Mouse (Mus musculus) heart, adult 18-20 months (tissue): ENCODE measurements around the gene Gja3. TPM values are rescaled to one million over a fixed set of nuclear protein-coding genes. Genes with fewer than 3 reads are reported as not detected.

Experiments used
- DNase-seq, 2 experiments: peaks; one replicate each; pipeline ENCODE4 v3.0.0; 2021 to 2022; ENCODE audit warnings: mixed read lengths in 1 of 2
- long read RNA-seq, 2 experiments: library from polyadenylated mRNA; stranded (forward); transcript quantifications; one replicate each; pipeline ENCODE4 v2.0.0; 2021
- total RNA-seq, 2 experiments: library from RNA; stranded (reverse); gene quantifications; 2 replicates each; pipeline ENCODE4 v1.2.3; 2021

The Gja3 gene
- 10 to 100 TPM; 19.5 to 20.6 TPM for total RNA-seq
- long read RNA-seq, experiment 1, transcript Gja3-202 (2 exons, 284 nt) = major isoform, 24 of 28 reads
- long read RNA-seq, experiment 1, partial matches to known transcripts = 0 of 28 reads
- long read RNA-seq, experiment 1, other reads (novel, unspliced or antisense) = 4 of 28 reads
- long read RNA-seq, experiment 2, transcript Gja3-202 (2 exons, 284 nt) = major isoform, 11 of 14 reads
- long read RNA-seq, experiment 2, partial matches to known transcripts = 3 of 14 reads
- long read RNA-seq, experiment 2, other reads (novel, unspliced or antisense) = 0 of 14 reads

- peak; percentile 34 to 55 for DNase-seq
Measured at GRCm38 (mm10) chr14:57057563-57058321, at the start of gene Gja3. Gene Gja3 (minus strand): TSS chr14:57058100.

- DNase-seq = no peak
Measured at GRCm38 (mm10) chr14:57107091-57107490, 49.2 kb upstream of the Gja3 start.

GRCm38 (mm10) chr14:57105721-57106120, 47.8 kb upstream of the Gja3 start:
- DNase-seq = no peak

GRCm38 (mm10) chr14:57105111-57105510, 47.2 kb upstream of the Gja3 start:
- no peak for DNase-seq

GRCm38 (mm10) chr14:57104106-57105023, 46.5 kb upstream of the Gja3 start, which contains the start of gene Gjb2:
Gene Gjb2 (minus strand): TSS chr14:57104702.
- peak; percentile 5 to 23 for DNase-seq

GRCm38 (mm10) chr14:57103711-57104105, 45.8 kb upstream of the Gja3 start:
- no peak for DNase-seq

- DNase-seq = no peak
Measured at GRCm38 (mm10) chr14:57103121-57103520, 45.2 kb upstream of the Gja3 start.

GRCm38 (mm10) chr14:57101623-57102022, 43.7 kb upstream of the Gja3 start:
- DNase-seq = no peak

GRCm38 (mm10) chr14:57095855-57096254, 38.0 kb upstream of the Gja3 start:
- no peak for DNase-seq

- peak; percentile 14 to 53 for DNase-seq
Measured at GRCm38 (mm10) chr14:57093029-57093428, 35.1 kb upstream of the Gja3 start.

- no peak for DNase-seq
Measured at GRCm38 (mm10) chr14:57090001-57090400, 32.1 kb upstream of the Gja3 start.

- DNase-seq = no peak
Measured at GRCm38 (mm10) chr14:57089107-57089506, 31.2 kb upstream of the Gja3 start.

- DNase-seq = no peak
Measured at GRCm38 (mm10) chr14:57084180-57084668, 26.3 kb upstream of the Gja3 start.

- no peak for DNase-seq
Measured at GRCm38 (mm10) chr14:57082863-57083262, 25.0 kb upstream of the Gja3 start.

GRCm38 (mm10) chr14:57075537-57075936, 17.6 kb upstream of the Gja3 start:
- no peak for DNase-seq

GRCm38 (mm10) chr14:57069906-57070305, 12.0 kb upstream of the Gja3 start:
- DNase-seq = peak; percentile 3 to 58

- DNase-seq = no peak
Measured at GRCm38 (mm10) chr14:57066053-57066452, 8.2 kb upstream of the Gja3 start.

GRCm38 (mm10) chr14:57060052-57060451, 2.2 kb upstream of the Gja3 start:
- peak; percentile 42 to 81 for DNase-seq

- DNase-seq = no peak
Measured at GRCm38 (mm10) chr14:57057204-57057562, 717 bp downstream of the Gja3 start.

- no peak for DNase-seq
Measured at GRCm38 (mm10) chr14:57052713-57053112, 5.2 kb downstream of the Gja3 start.

GRCm38 (mm10) chr14:57043863-57044262, 14.0 kb downstream of the Gja3 start:
- no peak for DNase-seq

- DNase-seq = no peak
Measured at GRCm38 (mm10) chr14:57041439-57041838, 16.5 kb downstream of the Gja3 start.
